Comparison of ENCODE assay signal across 8 mouse cellular contexts in genomic region chr6:35326111-35326515, GRCm38 (mm10). TPM values are rescaled to one million over a fixed set of nuclear protein-coding genes. Genes with fewer than 3 reads are reported as not detected.
DNase-seq lines count a peak whose midpoint lies in the region; ATAC-seq lines count a peak whose summit lies in the region.

Gene Fam180a, minus strand, starts transcription at chr6:35326141.

- no peak within 1 kb of the TSS for H3K27ac ChIP-seq in heart, embryonic 11.5 days (ENCODE audit: low read depth, low read length)
- no peak within 1 kb of the TSS for H3K27ac ChIP-seq in lung, embryonic 16.5 days (ENCODE audit: low read length)
- H3K27ac ChIP-seq in midbrain, embryonic 13.5 days, result no peak within 1 kb of the TSS

- H3K36me3 ChIP-seq in heart, embryonic 11.5 days (ENCODE audit: control insufficient read depth, insufficient read depth, low read length), result no peaks in the 10 kb centered on the region
- H3K36me3 ChIP-seq in lung, embryonic 16.5 days (ENCODE audit: control insufficient read depth, insufficient read depth, low read length), result no peaks in the 10 kb centered on the region
- H3K36me3 ChIP-seq in midbrain, embryonic 13.5 days, result no peaks in the 10 kb centered on the region

- no peaks in the 10 kb centered on the region for H3K27me3 ChIP-seq in heart, embryonic 11.5 days (ENCODE audit: control insufficient read depth, insufficient read depth, low read length)
- H3K27me3 ChIP-seq in lung, embryonic 16.5 days (ENCODE audit: control insufficient read depth, insufficient read depth, low read depth, low read length), result no peaks in the 10 kb centered on the region
- no peaks in the 10 kb centered on the region for H3K27me3 ChIP-seq in midbrain, embryonic 13.5 days

- intact Hi-C loops in heart, postnatal 36 days (cut with DNase I), result no loop called here

- no peak within 1 kb of the TSS for H3K9ac ChIP-seq in heart, embryonic 11.5 days (ENCODE audit: low read depth, low read length)
- no peak within 1 kb of the TSS for H3K9ac ChIP-seq in lung, embryonic 16.5 days (ENCODE audit: low read length)
- H3K9ac ChIP-seq in midbrain, embryonic 13.5 days (replicated peaks), result no peak within 1 kb of the TSS

- H3K9me3 ChIP-seq in heart, embryonic 11.5 days (replicated peaks; ENCODE audit: control insufficient read depth, low read length), result no peaks in the 10 kb centered on the region
- H3K9me3 ChIP-seq in lung, embryonic 16.5 days (ENCODE audit: control insufficient read depth, low read length), result no peaks in the 10 kb centered on the region
- H3K9me3 ChIP-seq in midbrain, embryonic 13.5 days, result no peaks in the 10 kb centered on the region

- DNase-seq in heart, adult 11 months, result peak; percentile 98
- peak; percentile 94 for DNase-seq in fibroblast of lung, adult 2 months (ENCODE audit: low read depth)
- DNase-seq in heart, postnatal 36 days, result peak; percentile 62 to 67
- DNase-seq in testis, postnatal 10 days (ENCODE audit: low spot score), result peak; percentile 71
- no peak for DNase-seq in spleen, adult 12 weeks (ENCODE audit: low spot score)

- H3K4me3 ChIP-seq in heart, embryonic 11.5 days (ENCODE audit: low read depth, low read length), result no peak within 1 kb of the TSS
- H3K4me3 ChIP-seq in lung, embryonic 16.5 days (ENCODE audit: low read length), result no peak within 1 kb of the TSS
- H3K4me3 ChIP-seq in midbrain, embryonic 13.5 days (replicated peaks), result no peak within 1 kb of the TSS

- no peak for ATAC-seq in heart, embryonic 11.5 days (replicated peaks; ENCODE audit: insufficient number of reproducible peaks, low FRiP score, low TSS enrichment)
- peak; percentile 80 for ATAC-seq in lung, embryonic 16.5 days (ENCODE audit: low read depth)
- ATAC-seq in midbrain, embryonic 13.5 days, result no peak

- 66% methylated on average over 9 of the region's 9 CpGs for WGBS in heart, embryonic 11.5 days (ENCODE audit: insufficient replicate concordance)
- 26% methylated on average over 9 of the region's 9 CpGs for WGBS in lung, embryonic 16.5 days
- 91% methylated on average over 9 of the region's 9 CpGs for WGBS in midbrain, embryonic 13.5 days

- no peak within 1 kb of the TSS for H3K4me2 ChIP-seq in heart, embryonic 11.5 days
- H3K4me2 ChIP-seq in lung, embryonic 16.5 days (ENCODE audit: low read depth, low read length), result no peak within 1 kb of the TSS
- no peak within 1 kb of the TSS for H3K4me2 ChIP-seq in midbrain, embryonic 13.5 days (replicated peaks)

- H3K4me1 ChIP-seq in heart, embryonic 11.5 days (ENCODE audit: control insufficient read depth, insufficient read depth, low read length), result 0 out of 2 replicates have a peak, but pooled peaks cover 8% of the 10 kb centered on the region
- H3K4me1 ChIP-seq in lung, embryonic 16.5 days (replicated peaks; ENCODE audit: control insufficient read depth, insufficient read depth, low read length), result peaks cover 8% of the 10 kb centered on the region
- H3K4me1 ChIP-seq in midbrain, embryonic 13.5 days (replicated peaks), result no peaks in the 10 kb centered on the region

RNA-seq across cellular contexts. Expression of gene Fam180a, which starts in this region (rescaled TPM):
- 0.16 and 0.31 TPM in 2 replicates for polyA plus RNA-seq in heart, embryonic 11.5 days (2014; fragmentation: Nextera tagmentation; extraction: Ambion mirVana)
- under 1 TPM; 0.65 to 0.92 TPM for total RNA-seq in heart, postnatal 36 days (2021)
- 1.6 and 2.3 TPM in 2 replicates for polyA plus RNA-seq in lung, embryonic 16.5 days (2015; fragmentation: Nextera tagmentation; extraction: Ambion mirVana)
- polyA plus RNA-seq in midbrain, embryonic 13.5 days (2015; fragmentation: Nextera tagmentation; extraction: Ambion mirVana), result 0.42 and 0.49 TPM in 2 replicates

Comparison
In these comparisons a context has a peak if more than half of its experiments do, and no peak if none do; other contexts are left out.
1. Peak in DNase-seq in heart, postnatal 36 days; RNA of the gene not detected or under 1 TPM.